Mouse (Mus musculus): ENCODE measurements around the gene Ttc30a1. TPM values are rescaled to one million over a fixed set of nuclear protein-coding genes. Genes with fewer than 3 reads are reported as not detected.

The Ttc30a1 gene
- 4.1 and 4.7 TPM in 2 replicates for polyA plus RNA-seq (2015; fragmentation: Nextera tagmentation; extraction: Ambion mirVana)

DNA sequence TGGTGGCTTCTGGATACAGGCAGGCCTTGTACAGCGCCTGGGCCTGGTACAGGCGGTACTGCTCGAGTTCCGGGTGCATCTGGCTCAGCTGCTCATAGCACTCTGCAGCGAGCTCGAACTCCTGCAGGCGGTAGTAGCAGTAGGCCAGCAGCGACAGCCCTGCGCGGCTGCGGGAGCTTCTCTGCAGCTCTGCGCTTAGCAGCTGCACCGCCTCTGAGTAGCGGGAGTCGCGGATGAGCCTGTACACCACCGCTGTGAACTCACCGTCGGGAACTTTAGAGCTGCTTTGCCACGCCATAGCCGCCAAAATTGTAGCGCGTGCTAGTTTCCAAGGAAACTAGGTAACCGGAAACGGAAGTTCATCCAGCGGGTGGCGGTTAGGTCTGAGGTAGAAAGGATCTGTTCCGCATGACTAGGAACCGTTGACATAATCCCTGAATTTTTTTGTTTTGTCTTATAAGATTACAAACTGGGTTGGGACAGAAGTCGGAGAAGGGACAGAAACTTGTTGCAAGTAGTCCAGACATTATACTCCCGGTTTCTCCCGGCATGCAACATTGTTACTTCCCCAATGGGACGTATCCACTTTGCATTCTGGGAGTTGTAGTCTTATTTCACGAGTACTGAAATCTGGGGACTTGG lies at the start of gene Ttc30a1:
Gene Ttc30a1, minus strand, starts transcription at position 528 of the 642 bp plus-strand sequence.
- DNase-seq (ENCODE audit: low spot score): peak; percentile 88

DNA sequence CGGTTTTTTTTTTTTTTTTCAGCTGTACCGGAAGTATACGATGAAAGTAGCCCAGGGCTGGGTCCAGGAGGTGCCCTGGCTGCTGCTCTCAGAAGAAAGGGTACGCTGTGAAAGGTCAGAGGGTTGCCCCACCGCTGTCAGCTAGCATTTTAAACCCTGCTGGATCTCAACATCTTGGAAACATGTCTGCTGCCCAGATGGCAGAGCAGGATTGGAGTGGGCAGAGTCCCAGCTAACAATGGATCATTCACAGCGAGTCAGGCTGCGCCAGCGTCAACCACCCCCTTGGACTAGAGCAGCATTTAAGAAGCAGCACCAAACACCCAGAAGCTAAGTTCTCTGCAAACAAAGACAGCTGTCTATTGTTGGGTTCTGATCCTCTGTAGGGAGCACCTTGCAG lies 48.3 kb upstream of the Ttc30a1 start:
- no peak for DNase-seq (ENCODE audit: low spot score)

DNA sequence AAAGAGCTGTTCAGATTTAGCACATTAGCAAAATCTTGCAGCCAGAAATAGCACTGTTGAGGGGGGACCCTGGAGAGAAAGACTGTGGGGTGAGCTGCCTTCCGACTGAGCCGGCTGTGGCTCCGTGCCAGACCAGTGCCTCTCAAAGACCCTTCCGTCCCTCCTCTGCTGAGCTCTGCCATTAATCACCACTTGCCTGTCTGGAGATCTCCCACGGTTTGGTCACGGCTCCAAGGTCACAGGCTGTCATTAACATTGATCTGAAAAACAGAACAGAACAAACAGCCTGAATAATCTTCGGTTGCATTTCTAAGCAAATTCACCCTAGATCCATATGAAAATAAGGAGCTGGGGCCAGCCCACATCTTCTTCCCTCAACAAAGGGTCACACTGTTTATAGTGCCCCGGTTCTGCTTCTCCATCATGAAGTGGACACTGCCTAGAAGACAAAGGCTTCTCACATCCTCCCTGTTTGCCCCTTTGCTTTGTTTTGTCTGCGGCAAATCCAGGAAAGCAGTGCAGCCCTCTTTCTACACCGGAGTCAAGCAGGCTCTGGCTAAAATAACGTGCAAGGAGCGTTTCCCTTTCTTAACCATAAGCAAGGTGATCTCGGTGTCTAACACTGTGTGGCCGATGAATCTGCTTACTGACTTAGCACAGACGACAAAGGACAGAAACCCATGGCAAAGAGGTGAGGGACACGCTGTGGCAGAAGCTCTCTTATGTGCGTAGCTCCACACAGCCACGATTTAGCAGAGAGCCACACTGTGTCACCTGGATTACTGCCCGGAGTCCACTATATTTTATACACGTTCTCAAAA lies 47.5 kb upstream of the Ttc30a1 start:
- DNase-seq (ENCODE audit: low spot score): no peak

DNA sequence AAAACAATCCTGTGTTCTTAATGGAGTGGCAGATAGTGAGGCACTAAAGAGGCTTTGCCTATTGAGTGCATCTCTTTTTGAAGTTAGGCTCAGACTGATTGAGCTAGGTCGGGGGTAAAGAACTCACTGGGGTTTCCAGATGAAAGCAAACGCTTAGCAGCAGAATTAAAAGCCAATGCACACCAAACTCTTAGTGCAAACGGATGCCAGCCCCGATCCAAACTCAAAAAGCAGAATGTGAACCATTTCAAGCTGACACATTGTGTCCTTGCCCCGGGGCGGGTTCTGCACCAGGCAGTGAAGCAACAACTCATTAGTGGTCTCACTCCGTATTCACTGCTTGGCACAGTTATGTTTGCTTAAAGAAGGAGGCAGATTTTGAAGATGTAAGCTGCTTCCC lies 35.1 kb upstream of the Ttc30a1 start:
- no peak for DNase-seq (ENCODE audit: low spot score)

DNA sequence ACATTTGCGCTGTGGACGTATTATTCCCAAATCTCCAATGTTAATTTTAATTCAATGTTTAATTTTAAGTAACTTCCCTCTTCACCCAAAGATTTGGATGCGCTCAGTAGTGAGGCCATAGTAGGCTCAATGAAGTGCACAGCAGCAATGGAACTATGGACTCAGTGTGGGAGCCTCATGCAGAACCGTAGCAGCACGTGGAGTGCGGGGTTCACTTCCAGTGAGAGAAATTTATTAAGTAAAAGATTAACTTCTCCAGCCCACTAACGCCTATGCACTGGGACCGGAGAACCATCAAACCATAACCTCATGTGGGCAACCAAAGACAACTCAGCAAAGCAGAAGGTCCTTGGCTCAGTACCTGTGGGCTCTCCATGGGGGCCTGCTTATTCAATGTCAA lies 34.4 kb upstream of the Ttc30a1 start:
- no peak for DNase-seq (ENCODE audit: low spot score)

DNA sequence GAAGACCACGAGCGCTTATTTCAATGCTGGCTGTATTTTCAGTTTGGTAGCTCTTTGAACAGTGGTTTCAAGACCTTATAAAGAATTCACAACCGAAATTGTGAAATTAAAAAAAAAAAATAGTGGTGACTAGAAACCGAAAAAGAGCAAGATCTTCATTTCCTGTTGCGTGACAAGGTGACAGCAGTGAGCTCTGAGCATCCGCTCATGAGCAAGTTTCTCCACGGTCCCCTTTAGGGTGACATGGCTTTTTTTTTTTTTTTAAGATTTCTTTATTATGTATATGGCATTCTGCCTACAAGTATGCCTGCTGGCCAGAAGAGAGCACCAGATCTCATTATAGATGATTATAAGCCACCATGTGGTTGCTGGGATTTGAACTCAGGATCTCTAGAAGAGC lies 33.7 kb upstream of the Ttc30a1 start:
- no peak for DNase-seq (ENCODE audit: low spot score)

DNA sequence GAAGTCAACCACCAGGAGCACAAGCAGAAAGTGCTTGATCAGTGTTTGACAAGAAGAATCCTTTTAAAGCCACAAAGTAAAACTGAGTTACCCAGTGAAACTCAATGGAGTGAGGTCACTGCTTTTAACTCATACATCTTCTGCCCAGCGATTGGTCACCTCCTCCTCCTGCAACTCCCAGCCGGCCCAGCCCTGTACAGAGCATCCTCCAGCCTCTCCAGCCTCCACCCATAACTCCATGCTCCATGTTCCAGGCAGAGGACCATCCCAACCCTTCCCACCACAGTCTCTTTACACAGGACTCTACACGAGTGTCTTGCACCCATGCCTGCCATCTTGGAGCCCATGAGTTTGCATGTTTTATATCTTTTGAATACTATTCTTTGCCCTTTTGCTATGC lies 32.9 kb upstream of the Ttc30a1 start:
- no peak for DNase-seq (ENCODE audit: low spot score)

DNA sequence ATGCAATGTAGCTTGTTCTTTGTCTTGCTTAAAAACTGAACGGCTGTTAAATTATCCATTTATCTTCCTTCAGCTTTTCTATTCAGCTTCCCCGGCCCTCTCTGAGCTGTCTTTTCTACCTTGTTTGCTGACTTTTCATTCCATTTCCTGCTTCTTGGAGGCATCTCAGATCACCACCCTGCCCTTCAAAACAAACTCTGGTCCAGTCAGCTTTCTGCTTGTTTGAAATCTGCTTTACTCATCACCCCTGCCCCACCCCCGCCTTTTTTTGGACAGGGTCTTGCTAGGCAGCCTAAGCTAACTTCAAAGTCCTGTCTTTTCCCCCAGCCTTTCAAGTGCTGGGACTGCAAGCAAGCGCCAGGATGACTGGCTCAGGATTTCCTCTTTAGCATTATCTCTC lies 24.4 kb upstream of the Ttc30a1 start:
- DNase-seq (ENCODE audit: low spot score): no peak

DNA sequence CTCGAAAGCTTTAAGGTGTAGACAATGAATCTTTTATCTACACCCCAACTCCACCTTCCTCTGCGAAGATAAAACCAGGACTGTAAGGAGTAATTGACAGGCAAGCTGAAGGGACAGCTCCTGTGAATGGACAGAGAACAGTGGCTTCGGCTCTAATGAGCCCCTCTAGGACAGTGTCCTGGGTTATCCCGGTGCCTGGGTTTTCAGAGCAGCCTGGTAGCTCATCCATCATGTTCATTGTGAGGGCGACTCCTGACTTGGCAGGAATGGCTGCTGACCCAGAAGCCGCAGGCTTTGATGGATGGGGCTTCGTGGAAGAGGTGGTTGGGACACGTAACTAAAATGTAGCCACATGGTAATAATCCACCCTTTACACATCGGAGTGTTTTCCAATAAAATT lies 21.1 kb upstream of the Ttc30a1 start:
- DNase-seq (ENCODE audit: low spot score): no peak

DNA sequence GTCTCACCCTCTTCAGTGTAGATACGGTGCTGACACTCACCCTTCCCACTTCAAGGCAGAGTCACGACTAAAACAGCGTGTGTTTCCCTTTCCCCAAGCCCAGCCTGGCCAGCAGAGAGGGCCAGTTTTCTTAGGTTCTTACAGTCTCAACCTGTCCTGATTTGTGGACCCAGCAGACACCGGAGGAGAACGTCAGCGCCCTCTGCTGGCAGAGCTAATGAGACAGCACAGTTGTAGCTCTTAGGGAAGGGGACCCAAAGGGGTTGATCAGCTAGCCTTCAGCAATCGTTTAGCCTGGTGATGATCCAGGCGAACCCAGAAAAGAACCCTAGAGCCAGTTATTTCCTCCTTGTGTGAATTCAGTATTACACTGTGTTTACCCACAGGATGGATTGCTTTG lies 19.6 kb upstream of the Ttc30a1 start:
- peak; percentile 67 for DNase-seq (ENCODE audit: low spot score)

DNA sequence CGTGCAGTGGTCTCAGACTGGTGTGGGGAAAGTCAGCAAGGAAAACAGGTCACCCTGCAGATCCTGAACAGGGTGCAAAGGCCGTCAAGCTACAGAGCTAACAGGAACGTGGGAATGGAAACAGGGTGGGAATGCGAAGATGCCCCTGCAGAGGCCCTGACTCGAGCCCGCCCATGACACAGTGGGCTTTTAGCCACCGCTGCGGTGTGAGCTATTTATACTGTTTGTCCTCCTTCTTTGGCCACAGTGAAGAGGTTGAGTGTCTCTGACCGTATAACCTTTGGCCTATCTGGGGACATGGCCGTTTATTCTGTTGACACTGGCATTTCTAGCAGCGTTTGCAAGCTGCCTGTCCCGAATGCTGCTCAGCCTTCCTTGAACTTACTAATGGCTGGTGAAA lies 17.9 kb upstream of the Ttc30a1 start:
- DNase-seq (ENCODE audit: low spot score): no peak

DNA sequence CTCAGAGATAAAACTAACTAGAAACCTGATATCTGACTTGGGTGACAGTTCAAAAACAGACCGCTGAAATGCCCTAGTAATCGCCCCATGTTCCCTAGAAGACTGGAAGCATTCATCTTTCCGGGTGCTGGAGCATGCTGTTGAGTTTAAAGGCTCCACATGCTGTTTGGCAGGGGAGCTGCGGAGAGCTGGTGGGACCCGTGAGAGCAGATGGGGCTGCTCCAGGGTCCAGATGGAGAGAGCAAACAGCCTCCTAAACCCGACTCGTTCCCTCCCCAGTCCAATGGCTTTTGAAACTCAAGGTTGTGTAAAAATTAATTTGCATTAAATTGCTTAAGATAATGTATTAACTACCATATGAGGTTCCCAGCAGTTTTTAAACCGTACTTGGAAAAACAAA lies 16.9 kb upstream of the Ttc30a1 start:
- no peak for DNase-seq (ENCODE audit: low spot score)

DNA sequence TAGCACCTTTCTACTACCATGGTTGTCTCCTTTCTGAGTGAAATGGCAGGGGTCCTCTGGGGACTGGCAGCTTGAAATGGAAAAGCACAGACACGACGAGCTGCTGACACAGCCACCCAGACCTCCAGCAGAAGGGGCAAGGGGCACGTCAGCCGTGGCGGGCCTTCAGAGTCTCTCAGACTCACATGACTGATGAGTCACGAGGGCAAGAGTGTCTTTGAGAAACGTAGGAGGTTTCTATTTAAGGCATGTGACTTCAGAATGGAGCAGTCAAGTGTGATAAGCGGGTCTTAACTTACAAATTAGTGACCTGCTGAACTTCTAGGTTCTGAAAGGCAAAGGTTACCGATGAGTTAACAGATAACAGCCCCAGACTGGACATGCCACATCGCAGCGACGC lies 16.0 kb upstream of the Ttc30a1 start:
- DNase-seq (ENCODE audit: low spot score): no peak

DNA sequence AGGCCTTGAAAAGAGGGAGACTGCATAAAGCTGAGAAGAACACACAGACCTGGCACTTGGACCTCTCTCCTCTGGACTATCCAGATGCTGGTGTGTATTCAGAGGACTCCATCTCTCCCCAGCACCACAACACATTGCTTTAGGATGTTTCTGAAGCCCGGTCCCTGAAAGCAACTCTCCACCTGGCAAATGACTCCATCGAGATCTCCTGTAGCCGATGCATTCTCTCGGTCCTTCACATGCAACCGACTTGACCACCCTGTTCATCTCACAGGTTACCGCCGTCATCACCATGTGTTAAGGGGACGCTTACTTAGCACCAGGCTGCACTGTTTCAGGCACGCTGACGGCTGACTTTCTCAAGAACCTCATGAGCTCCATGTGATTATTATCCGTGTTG lies 13.1 kb upstream of the Ttc30a1 start:
- DNase-seq (ENCODE audit: low spot score): no peak

DNA sequence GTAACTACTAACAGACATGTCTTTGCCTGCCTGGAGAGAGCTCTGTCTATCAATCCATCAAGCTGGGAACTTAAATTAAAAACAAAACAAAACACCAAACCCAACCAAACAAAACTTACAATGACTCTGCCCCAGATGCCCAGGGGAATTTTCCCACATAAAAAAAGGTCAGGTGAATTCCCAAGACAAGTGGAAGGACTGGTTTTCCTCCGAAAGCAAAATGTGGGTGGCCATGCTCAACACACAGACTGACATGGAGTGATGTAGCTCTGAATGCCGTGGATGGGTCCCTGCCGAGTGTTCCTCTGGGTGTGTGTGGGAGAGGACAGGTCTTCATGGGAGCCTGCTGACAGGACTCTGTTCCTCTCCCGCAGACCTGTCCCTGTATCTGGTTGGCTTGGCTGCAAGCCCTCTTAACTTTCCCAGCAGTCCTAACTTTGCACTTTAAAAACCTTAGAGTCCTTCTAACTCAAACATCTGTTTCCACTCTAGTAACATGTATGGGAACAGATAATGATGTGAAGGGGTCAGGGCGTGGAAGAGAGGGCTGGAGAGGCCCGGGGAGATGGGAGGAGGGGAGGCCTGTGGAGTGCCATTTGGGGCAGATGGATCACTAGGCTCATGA lies 9.9 kb upstream of the Ttc30a1 start:
- DNase-seq (ENCODE audit: low spot score): no peak

DNA sequence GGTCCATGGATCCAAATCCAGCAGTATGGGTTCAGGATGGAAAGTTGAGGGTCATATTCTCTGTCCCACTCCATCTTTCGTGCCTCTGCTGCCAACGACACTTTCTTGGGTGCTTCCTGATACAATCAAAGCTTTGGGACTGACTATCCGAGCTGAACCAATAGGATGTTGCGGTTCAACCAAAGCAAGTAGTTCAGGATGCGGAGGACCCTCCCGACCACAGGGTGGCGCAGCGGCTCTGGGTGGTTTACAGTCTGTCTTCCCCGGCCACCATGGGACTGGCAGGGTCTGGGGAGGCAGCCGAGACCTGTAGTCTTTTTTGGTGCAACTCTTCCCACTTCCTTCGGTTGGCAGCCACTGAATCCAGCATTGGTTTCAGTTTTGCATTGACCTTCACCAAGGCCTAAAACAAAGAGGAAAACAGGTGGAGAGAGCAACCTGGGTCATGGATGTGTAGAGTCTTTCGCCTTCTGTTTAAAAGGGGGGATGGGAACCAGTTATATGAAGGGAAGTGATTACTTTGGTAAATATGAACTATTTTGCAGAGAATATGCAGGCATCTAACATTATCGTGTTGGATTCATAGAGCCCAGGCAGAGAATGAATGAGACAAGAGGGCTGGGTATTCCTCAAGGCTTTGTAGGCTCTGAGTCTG lies 9.2 kb upstream of the Ttc30a1 start:
- DNase-seq (ENCODE audit: low spot score): peak; percentile 81

DNA sequence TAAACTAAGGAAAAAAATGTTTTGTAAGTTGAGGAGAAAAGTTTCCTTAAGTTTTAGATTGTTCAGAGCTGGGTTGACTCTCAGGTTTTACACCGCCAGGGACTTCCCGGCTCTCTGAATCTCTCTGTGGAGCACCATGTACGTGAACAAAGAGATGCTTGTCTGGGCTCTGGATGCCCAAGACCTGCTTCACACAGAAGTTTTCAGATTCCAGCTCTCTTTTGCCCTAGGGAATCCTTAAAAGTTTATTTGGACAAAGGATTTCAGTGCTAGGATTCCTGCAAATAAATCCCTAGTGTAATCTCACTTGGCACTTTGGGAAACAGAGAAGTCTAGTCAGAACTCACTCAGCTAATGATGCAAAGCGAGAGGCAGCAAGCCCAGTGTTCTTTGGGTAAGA lies 7.9 kb upstream of the Ttc30a1 start:
- no peak for DNase-seq (ENCODE audit: low spot score)

DNA sequence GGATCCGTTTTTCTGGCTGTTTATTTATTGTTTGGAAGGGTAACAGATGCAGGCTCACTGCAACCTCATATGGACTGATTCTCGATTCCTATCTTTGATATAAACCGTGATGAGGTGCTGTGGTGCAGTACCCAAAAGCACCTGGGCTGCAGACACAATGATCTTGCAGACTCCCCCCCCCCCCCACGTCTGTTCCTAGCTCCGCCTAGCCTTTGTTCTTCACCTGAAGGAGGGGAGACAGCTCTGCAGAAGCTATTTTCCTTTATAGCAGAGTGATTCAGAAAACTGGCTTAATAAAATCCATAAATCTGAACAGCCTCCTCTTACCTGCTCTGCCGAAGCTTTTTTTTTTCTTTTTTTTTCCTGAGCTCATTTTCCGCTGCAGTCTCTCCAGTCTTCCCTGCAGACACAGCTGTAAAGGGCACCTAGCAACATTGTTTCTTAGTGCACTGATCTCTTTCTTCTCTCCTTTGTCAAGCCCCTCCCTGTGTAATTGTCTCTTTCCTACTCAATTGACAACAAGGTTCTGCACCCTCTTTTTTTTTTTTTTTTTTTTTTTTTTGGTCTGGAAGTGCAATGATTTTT lies 7.1 kb upstream of the Ttc30a1 start:
- DNase-seq (ENCODE audit: low spot score): no peak

DNA sequence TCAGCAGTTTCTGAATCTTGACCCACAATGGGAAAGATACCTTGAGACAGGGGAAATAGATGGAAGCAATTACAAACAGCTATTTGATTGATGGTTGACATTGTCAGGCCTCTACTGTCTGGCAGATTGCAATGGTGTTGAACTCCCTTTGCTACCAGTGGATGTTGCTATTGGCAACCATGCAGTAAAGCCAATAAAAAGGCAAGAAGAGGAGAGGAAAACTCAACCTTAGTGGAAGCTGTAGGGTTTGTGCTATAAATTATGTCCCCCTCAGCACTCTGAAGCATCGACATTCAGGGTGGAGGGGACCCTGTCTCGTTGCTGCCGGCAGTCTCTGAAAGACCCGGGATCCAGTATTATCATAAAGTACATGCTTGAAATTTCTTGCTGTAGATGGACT lies 6.6 kb upstream of the Ttc30a1 start:
- DNase-seq (ENCODE audit: low spot score): no peak

DNA sequence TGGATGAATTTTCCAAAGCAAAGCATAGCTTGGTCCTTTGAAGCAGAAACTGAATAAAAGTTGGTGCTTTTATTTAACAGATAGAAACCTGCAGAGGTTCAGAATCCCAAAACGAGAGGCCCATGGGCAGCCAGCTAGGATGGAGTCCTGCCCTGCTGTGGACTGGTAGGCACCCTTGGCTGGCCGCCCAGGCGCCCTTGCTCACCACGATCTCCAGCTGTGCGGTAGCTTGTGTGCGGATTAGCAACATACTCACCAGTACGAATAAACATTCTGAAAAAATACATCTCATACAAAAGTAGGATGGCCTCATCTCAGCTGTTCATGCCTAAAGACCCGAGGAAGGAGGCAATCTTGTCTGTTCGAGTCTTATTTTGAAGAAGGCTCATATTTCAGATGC lies 6.0 kb upstream of the Ttc30a1 start:
- DNase-seq (ENCODE audit: low spot score): no peak

DNA sequence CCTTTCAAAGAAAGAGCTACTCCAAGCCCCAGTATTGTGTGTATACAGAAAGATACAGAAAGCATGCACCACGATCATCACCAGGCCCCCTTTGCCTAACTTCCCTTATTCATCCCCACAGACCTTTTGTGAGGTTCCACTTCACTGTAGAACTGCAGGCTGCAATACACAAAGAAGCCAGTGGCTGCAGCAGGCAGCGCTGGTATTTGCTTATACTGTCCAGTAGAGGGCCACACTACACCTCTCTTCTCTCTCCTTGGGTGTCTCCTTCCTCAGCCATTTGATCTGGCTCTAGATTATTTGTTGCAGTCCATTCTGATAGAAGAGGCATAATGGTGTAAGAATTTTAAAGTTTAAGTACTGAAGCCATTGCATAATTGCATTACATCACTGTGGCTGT lies 3.4 kb upstream of the Ttc30a1 start:
- DNase-seq (ENCODE audit: low spot score): peak; percentile 76

DNA sequence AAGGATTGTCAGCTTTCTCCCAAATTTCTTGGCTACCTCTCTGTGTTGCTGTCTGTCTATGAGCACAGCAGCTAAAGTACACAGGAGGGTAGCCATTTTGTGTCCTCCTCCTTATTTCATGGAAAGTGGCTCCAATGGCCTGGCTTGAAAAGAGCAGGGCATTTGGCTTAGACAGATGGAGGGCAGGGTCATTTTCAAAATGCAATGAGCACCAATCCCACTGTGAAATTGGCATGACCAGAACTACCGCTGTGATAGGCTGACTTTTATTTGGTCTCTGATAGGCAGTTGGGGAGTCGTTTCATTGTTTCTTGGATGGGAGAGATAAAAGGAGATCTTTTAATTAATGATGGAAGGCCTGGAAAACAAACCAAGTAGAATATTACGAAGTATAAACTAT lies 2.1 kb upstream of the Ttc30a1 start:
- DNase-seq (ENCODE audit: low spot score): no peak

All from thymus, postnatal 0 days (tissue).